Mouse (Mus musculus) midbrain, postnatal 0 days (tissue): Measurements from ENCODE around the gene Ninl. TPM values are rescaled to one million over a fixed set of nuclear protein-coding genes. Genes with fewer than 3 reads are reported as not detected.

ENCODE experiments used
- ATAC-seq: fragments of 200-750 bp; cut with Nextera tagmentation; 2 replicates; pipeline ENCODE4 v1.8.0; 2017; ENCODE audit warnings: moderate number of reproducible peaks, mild to moderate bottlenecking, moderate TSS enrichment, moderate library complexity; ENCODE audit not compliant: low FRiP score
- DNase-seq: peaks from one replicate; pipeline ENCODE4 v3.0.0-alpha.2; 2015; ENCODE audit warnings: low spot score
- H3K27ac ChIP-seq: fragments of 300-500 bp; sonication (generic); 2 replicates; pipeline ENCODE4 v1.5.1; 2014; ENCODE audit warnings: low read depth, mild to moderate bottlenecking, low read length, mixed read lengths
- H3K27me3 ChIP-seq: fragments of 300-500 bp; sonication (generic); 2 replicates; pipeline ENCODE4 v1.6.1; 2014; ENCODE audit warnings: low read length, control low read depth, mixed read lengths; ENCODE audit not compliant: insufficient read depth
- H3K36me3 ChIP-seq: fragments of 300-500 bp; sonication (generic); 2 replicates; pipeline ENCODE4 v1.6.1; 2014; ENCODE audit warnings: low read length, control low read depth, mixed read lengths; ENCODE audit not compliant: insufficient read depth
- H3K4me1 ChIP-seq: fragments of 300-500 bp; sonication (generic); 2 replicates; pipeline ENCODE4 v1.6.1; 2014; ENCODE audit warnings: mild to moderate bottlenecking, control low read depth, antibody characterized with exemption, low read length, mixed read lengths; ENCODE audit not compliant: insufficient read depth
- H3K4me2 ChIP-seq: fragments of 300-500 bp; sonication (generic); 2 replicates; pipeline ENCODE4 v1.6.1; 2014; ENCODE audit warnings: low read depth, mild to moderate bottlenecking, low read length, mixed read lengths; ENCODE audit not compliant: poor library complexity, severe bottlenecking
- H3K4me3 ChIP-seq: fragments of 300-500 bp; sonication (generic); 2 replicates; pipeline ENCODE4 v1.5.1; 2014; ENCODE audit warnings: low read depth, mild to moderate bottlenecking, low read length, moderate library complexity
- H3K9ac ChIP-seq: fragments of 300-500 bp; sonication (generic); replicated peaks from 2 replicates; pipeline ENCODE4 v1.6.1; 2014; ENCODE audit warnings: mild to moderate bottlenecking, low read length, moderate library complexity, mixed read lengths; ENCODE audit not compliant: poor library complexity, severe bottlenecking
- H3K9me3 ChIP-seq: fragments of 300-500 bp; sonication (generic); 2 replicates; pipeline ENCODE4 v1.6.1; 2016; ENCODE audit warnings: low read length, control low read depth
- CTCF ChIP-seq: IDR thresholded peaks from 2 replicates; pipeline ENCODE4 v1.5.1; 2016; ENCODE audit warnings: antibody characterized with exemption, mild to moderate bottlenecking
- WGBS: fragments of 180-500 bp; shearing (Covaris S2); extraction: QIAGEN DNeasy Blood & Tissue Kit; methylation state at CpG from one replicate; pipeline ENCODE4 v1.1.7; 2014; 5-methylcytosine and 5-hydroxymethylcytosine counted together
- polyA plus RNA-seq: library from polyadenylated mRNA; unstranded; fragments of >200 nt; fragmentation: Nextera tagmentation; extraction: Ambion mirVana; gene quantifications from 2 replicates; pipeline ENCODE4 v1.2.1, GENCODE M21; 2015
- total RNA-seq: library from RNA; depleted of rRNA; stranded (reverse); fragments of >200 nt; gene quantifications from 2 replicates; pipeline ENCODE4 v1.2.3, GENCODE M21; 2014

The Ninl gene
- total and polyA plus RNA-seq, 2 experiments from 2014 or later = 2.6 to 7.8 TPM

DNA sequence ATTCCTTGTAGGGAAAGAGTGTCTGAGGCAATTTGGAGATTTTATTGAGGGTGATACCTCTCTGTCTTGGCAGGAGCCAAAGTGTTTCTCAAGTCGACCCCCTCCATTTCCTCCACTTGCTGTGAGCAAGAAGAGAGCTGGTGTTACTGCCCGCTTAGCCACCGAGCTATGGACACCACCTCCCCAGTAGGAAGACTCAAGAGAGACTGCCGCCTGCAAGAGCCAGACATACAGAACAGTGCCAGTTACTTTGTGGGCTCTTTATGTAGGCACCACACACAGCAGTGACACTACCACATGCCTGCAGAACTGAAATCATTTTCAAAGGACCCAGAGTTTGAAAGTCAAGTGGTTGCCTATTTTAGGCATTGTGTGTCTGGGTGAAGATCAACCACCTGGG lies 48.1 kb downstream of the Ninl start:
- ATAC-seq = no peak
- Histone ChIP-seq H3K9ac (no peak overlapping the region), H3K27ac (no peak overlapping the region), H3K4me2 (no peak overlapping the region), H3K4me3 (no peak overlapping the region), H3K36me3 (no peaks in the 10 kb centered on the region), H3K4me1 (no peaks in the 10 kb centered on the region), H3K27me3 (no peaks in the 10 kb centered on the region), H3K9me3 (no peaks in the 10 kb centered on the region)
- DNase-seq = no peak
- 90% methylated on average over 4 of the region's 4 CpGs for WGBS
- no peak for TF ChIP-seq CTCF

DNA sequence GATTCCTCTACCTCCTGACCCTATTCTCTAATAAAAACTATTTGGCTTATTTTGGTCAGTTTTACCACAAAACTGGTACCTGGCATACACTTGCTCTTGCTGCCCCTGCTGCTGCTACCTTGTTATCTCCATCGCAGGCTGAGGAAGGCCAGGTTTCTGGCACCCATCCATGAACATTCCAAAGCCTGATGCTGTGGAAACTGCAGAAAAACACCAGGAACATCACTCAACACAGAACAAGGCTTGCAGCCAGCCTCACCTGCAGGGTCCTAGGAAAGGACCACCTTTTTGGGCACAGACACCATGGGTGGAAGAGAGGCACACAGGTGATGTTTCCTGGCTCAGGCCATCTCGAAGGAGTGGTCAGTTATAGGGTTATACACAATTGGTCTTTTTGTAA lies 48.7 kb downstream of the Ninl start:
- H3K9ac ChIP-seq = no peak overlapping the region
- no peaks in the 10 kb centered on the region for H3K36me3 ChIP-seq
- 88% methylated on average over 2 of the region's 2 CpGs for WGBS
- H3K4me3 ChIP-seq = no peak overlapping the region
- H3K4me1 ChIP-seq = no peaks in the 10 kb centered on the region
- no peaks in the 10 kb centered on the region for H3K9me3 ChIP-seq
- no peak for TF ChIP-seq CTCF
- no peak overlapping the region for H3K27ac ChIP-seq
- DNase-seq (no peak), ATAC-seq (no peak)
- H3K27me3 ChIP-seq = no peaks in the 10 kb centered on the region
- no peak overlapping the region for H3K4me2 ChIP-seq

DNA sequence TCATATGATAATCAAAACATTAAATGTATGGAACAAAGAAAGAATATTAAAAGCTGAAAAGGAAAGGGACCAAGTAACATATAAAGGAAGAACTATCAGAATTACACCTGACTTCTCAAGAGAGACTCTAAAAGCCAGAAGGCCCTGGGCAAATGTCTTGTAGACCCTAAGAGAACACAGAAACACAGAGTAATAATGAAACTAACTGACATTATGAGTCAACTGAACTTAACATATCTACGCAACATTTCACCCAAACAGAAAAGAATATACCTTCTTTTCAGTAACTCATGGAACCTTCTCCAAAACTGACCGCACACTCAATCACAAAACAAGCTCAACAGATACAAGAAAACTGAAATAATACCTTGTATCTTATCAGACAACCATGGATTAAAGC lies 53.8 kb downstream of the Ninl start:
- DNase-seq (no peak), ATAC-seq (no peak)
- WGBS = 100% methylated on average over 2 of the region's 2 CpGs
- Histone ChIP-seq H3K4me1 (no peaks in the 10 kb centered on the region), H3K27ac (no peak overlapping the region), H3K9ac (no peak overlapping the region), H3K4me3 (no peak overlapping the region), H3K36me3 (no peaks in the 10 kb centered on the region), H3K27me3 (no peaks in the 10 kb centered on the region), H3K9me3 (no peaks in the 10 kb centered on the region), H3K4me2 (no peak overlapping the region)
- no peak for TF ChIP-seq CTCF

DNA sequence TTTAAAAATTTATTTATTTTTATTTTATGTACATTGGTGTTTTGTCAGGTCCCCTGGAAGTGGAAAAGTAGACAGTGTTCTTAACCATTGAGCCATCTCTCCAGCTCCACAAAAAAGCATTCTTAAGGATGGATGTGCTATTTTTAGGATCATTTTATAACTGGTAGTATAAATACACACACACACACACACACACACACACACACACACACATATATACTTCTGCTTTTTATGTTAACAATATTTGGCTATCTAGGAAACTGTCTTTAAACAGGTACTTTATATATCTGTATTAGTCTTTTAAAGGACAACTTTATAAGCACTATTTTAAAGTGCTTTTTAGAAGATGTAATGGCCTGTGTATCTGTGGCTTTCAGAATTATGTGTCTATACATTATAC lies 57.1 kb downstream of the Ninl start:
- DNase-seq = no peak
- Histone ChIP-seq H3K27me3 (no peaks in the 10 kb centered on the region), H3K4me2 (no peak overlapping the region), H3K4me1 (no peaks in the 10 kb centered on the region), H3K27ac (no peak overlapping the region), H3K4me3 (no peak overlapping the region), H3K9ac (no peak overlapping the region), H3K36me3 (no peaks in the 10 kb centered on the region), H3K9me3 (no peaks in the 10 kb centered on the region)
- no peak for ATAC-seq
- TF ChIP-seq CTCF = no peak

DNA sequence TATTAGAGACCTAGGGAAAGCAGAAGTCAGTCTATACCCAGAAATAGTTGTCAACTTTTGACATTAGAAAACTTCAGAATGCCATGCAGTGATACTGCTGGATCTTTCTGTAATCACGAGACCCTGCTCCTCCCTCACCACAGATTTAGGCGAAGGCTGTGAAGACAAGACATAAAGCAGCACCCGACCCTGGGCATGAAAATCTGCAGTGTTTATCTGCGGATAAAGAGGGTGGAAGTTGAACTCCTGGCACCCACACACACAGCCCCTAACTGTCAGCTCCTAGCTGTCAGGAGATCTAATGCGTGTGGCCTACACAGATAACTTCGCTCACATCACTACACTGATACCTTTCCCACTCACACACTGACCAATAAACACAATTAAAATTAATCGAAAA lies 57.7 kb downstream of the Ninl start:
- Histone ChIP-seq H3K9ac (no peak overlapping the region), H3K9me3 (no peaks in the 10 kb centered on the region), H3K4me3 (no peak overlapping the region), H3K4me1 (no peaks in the 10 kb centered on the region), H3K4me2 (no peak overlapping the region), H3K27ac (no peak overlapping the region), H3K36me3 (no peaks in the 10 kb centered on the region), H3K27me3 (no peaks in the 10 kb centered on the region)
- no peak for TF ChIP-seq CTCF
- no peak for ATAC-seq
- no peak for DNase-seq
- 87% methylated on average over 7 of the region's 7 CpGs for WGBS

DNA sequence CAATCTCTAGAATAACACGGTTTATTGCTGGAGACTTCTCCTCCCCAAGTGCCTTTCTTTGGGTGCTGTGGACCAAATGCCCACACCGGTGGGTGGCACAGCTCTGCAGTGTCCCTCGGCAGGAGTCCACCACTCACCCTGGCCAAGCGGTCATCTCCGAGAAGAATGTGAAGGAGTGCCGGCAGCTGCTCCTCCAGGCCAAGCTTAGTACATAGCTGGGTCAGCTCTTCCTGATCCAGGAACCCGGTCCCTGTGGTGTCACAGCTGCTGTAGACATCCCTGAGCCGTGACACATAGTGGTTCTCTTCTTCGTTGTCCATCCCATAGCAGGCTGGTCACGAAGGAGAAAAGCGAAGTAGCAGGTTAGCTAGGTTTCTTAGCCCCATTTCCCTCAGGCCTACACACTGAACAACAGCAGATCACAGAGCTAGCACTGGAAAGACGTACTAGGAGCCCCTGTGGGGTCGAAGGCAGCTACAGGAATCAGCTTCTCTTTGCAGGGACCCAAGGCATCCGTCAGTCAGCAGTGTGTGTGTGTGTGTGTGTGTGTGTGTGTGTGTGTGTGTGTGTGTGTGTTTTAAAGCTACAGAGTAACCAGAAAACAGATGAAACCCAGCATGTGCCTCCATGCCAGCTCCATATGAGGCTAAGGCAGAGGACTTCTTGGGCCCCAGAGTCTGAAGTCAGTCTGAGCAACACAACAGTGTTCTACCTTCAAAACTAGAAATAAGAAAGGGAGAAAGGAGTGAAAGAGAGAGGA lies 59.1 kb downstream of the Ninl start:
- TF ChIP-seq CTCF = no peak
- no peak for DNase-seq
- Histone ChIP-seq H3K4me1 (no peaks in the 10 kb centered on the region), H3K36me3 (0 out of 2 replicates have a peak, but pooled peaks cover 5% of the 10 kb centered on the region), H3K9me3 (no peaks in the 10 kb centered on the region), H3K4me3 (no peak overlapping the region), H3K4me2 (no peak overlapping the region), H3K9ac (no peak overlapping the region), H3K27me3 (no peaks in the 10 kb centered on the region), H3K27ac (no peak overlapping the region)
- no peak for ATAC-seq
- 86% methylated on average over 14 of the region's 14 CpGs for WGBS
